Mouse (Mus musculus) adrenal gland, postnatal 4 days (tissue): ENCODE data around the gene Olfr1184. TPM values are rescaled to one million over a fixed set of nuclear protein-coding genes. Genes with fewer than 3 reads are reported as not detected.
"Not testable (repeated sequence)": the region's sequence is repeated elsewhere in the genome, so short reads cannot be mapped to it uniquely, and the experiment has no call there.

ENCODE experiments used
- DNase-seq, 2 experiments: peaks; one replicate each; pipeline ENCODE4 v3.0.0; 2021 to 2022; ENCODE audit warnings: low spot score in 2 of 2, mixed read lengths in 2 of 2
- long read RNA-seq, 2 experiments: library from polyadenylated mRNA; stranded (forward); transcript quantifications; one replicate each; pipeline ENCODE4 v2.0.0; 2021
- total RNA-seq, 2 experiments: library from RNA; stranded (reverse); gene quantifications; 2 replicates each; pipeline ENCODE4 v1.2.3; 2021

The Olfr1184 gene
- not detected for total RNA-seq
- long read RNA-seq, experiment 1, result 0 reads
- long read RNA-seq, experiment 2, result 0 reads

GRCm38 (mm10) chr2:88483298-88483697 is at the start of gene Olfr1184:
TSS of gene Olfr1184 (plus strand) at chr2:88483598.
- no peak for DNase-seq

- DNase-seq, result no peak
Observed at GRCm38 (mm10) chr2:88449031-88449430, 34.4 kb upstream of the Olfr1184 start, which contains the start of gene Gm13757. TSS of gene Gm13757 (minus strand) at chr2:88449131.

- not testable (repeated sequence) for DNase-seq
Observed at GRCm38 (mm10) chr2:88454567-88454966, 28.8 kb upstream of the Olfr1184 start, which contains the start of gene Olfr1183. TSS of gene Olfr1183 (plus strand) at chr2:88454867.

- DNase-seq, result no peak
Observed at GRCm38 (mm10) chr2:88493020-88493419, 9.6 kb downstream of the Olfr1184 start, which contains the start of gene Olfr1185-ps1. TSS of gene Olfr1185-ps1 (plus strand) at chr2:88493320.

GRCm38 (mm10) chr2:88518251-88518650 is 34.9 kb downstream of the Olfr1184 start, which contains the start of gene Olfr1186:
TSS of gene Olfr1186 (plus strand) at chr2:88518551.
- no peak for DNase-seq

GRCm38 (mm10) chr2:88525720-88526119 is 42.3 kb downstream of the Olfr1184 start:
- DNase-seq, result no peak

Other genes starting within 250 kb of the Olfr1184 start
- not detected for gene Olfr1173, start 203.7 kb upstream of the Olfr1184 start, total RNA-seq
- gene Olfr1174-ps, start 168.5 kb upstream of the Olfr1184 start, total RNA-seq, result not detected
- gene Olfr1175-ps, start 156.4 kb upstream of the Olfr1184 start, total RNA-seq, result not detected
- not detected for gene Olfr1176, start 146.9 kb upstream of the Olfr1184 start, total RNA-seq
- not detected for gene Olfr1177-ps, start 137.1 kb upstream of the Olfr1184 start, total RNA-seq
- gene Olfr1178, start 96.5 kb upstream of the Olfr1184 start, total RNA-seq, result not detected
- not detected for gene Olfr1179, start 77.1 kb upstream of the Olfr1184 start, total RNA-seq
- not detected for gene Olfr1180, start 64.4 kb upstream of the Olfr1184 start, total RNA-seq
- not detected for gene Olfr1181, start 57.4 kb upstream of the Olfr1184 start, total RNA-seq
- not detected for gene Gm13757, start 34.5 kb upstream of the Olfr1184 start, total RNA-seq
- not detected for gene Olfr1183, start 28.7 kb upstream of the Olfr1184 start, total RNA-seq
- gene Olfr1185-ps1, start 9.7 kb downstream of the Olfr1184 start, total RNA-seq, result not detected
- gene Olfr1186, start 35.0 kb downstream of the Olfr1184 start, total RNA-seq, result not detected
- gene Olfr1188, start 73.3 kb downstream of the Olfr1184 start, total RNA-seq, result not detected
- not detected for gene Olfr1189, start 102.9 kb downstream of the Olfr1184 start, total RNA-seq
- under 1 TPM in 1 of 2 experiments, not detected in 1; 0.06 TPM for gene Olfr1191-ps1, start 156.9 kb downstream of the Olfr1184 start, total RNA-seq
- gene Olfr1192-ps1, start 164.9 kb downstream of the Olfr1184 start, total RNA-seq, result not detected
- not detected for gene Olfr1193, start 192.0 kb downstream of the Olfr1184 start, total RNA-seq
- not detected for gene Olfr1195, start 205.6 kb downstream of the Olfr1184 start, total RNA-seq
- gene Olfr1196, start 221.0 kb downstream of the Olfr1184 start, total RNA-seq, result not detected
- not detected for gene Olfr1197, start 248.8 kb downstream of the Olfr1184 start, total RNA-seq